Mouse (Mus musculus) splenic B cell, adult 2 months (primary cell): ENCODE results near the gene Tmem161b.
"Not testable (repeated sequence)": the region's sequence is repeated elsewhere in the genome, so short reads cannot be mapped to it uniquely, and the experiment has no call there.

Experiments
- DNase-seq: peaks from one replicate; pipeline ENCODE4 v3.0.0-alpha.2; 2011; ENCODE audit warnings: low read depth, low spot score
- H3K27me3 ChIP-seq: 2 replicates; pipeline ENCODE4 v1.6.1; 2012; ENCODE audit warnings: mild to moderate bottlenecking, low read length, moderate library complexity, mixed read lengths; ENCODE audit not compliant: control insufficient read depth, poor library complexity, insufficient read depth, severe bottlenecking
- H3K36me3 ChIP-seq: 2 replicates; pipeline ENCODE4 v1.6.1; 2012; ENCODE audit warnings: mild to moderate bottlenecking, low read length, moderate library complexity, mixed read lengths; ENCODE audit not compliant: control insufficient read depth, poor library complexity, insufficient read depth, severe bottlenecking

The Tmem161b gene

DNA sequence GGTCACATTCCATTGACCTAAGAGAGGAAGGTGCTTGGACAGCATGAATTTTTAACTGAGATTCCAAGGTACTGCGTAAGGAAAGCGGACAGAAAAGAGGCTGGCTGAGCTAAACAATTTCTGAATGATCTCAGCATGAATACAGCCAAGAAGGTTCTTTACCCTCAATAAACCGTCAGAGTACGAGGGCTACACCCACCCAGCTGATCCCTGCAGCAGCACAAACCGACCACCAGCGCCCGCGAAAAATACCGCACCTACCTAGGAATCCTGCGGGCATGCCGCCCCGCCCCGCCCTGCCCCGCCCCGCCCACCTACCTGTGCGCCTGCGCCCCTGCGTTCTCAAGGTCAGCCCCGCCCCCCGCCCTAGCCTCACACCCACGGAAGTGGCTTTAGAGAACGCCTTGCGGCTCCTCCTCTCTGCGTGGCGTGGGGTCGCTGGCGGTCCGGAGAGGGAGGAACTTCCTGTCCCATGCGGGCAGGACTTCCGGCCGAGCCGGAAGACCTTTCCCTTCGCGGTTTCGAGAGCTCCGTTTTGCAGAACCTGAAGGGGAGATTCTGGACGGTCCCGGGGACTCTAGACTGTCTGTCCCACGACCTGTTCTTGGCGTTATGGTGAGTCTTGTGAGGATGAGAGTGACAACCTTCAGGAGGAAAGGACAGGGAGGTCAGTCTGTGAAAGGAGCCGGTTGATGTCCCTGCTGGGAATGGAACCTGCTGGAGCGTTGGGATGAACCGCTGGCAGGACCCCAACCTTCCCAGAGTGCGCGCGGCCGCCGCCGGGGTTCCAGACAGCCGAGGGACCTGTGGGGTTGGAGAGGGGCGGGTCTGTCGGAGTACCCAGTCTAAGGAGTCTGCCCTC lies at the start of gene Tmem161b:
Tmem161b (plus strand) TSS at position 477 of the 862 bp plus-strand sequence.
- DNase-seq: peak; percentile 93
- H3K36me3 ChIP-seq: no peaks in the 10 kb centered on the region
- H3K27me3 ChIP-seq: no peaks in the 10 kb centered on the region

DNA sequence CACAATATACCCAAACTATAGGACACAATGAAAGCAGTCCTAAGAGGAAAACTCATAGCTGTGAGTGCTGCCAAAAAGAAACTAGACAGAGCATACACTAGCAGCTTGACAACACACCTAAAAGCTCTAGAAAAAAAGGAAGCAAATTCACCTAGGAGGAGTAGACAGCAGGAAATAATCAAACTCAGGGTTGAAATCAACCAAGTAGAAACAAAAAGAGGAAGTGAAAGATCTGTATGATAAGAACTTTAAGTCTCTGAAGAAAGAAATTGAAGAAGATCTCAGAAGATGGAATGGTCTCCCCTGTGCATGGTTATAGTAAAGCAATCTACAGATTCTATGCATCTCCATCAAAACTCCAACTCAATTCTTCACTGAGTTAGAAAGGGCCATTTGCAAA lies 36.3 kb upstream of the Tmem161b start:
- DNase-seq: peak; percentile 49
- not testable (repeated sequence) for H3K27me3 ChIP-seq, H3K36me3 ChIP-seq

DNA sequence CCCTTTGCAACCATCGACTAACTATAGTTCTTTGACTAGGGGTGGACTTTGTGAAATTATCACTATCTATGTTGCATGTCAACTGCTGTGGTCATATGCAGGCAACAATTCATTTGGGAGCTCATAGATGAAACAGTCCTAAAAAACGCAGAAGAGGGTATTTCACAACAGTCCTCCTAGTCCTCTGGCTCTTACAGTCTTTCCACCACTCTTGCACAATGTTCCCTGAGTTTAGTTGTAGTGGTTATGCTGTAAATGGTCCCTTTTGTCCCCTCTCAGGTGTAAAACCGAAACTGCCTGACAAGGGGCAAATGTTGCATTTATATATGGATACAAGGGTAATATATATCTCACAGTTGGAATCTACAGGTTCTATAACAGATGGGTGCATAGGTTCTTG lies 29.4 kb upstream of the Tmem161b start:
- DNase-seq: no peak
- no peaks in the 10 kb centered on the region for H3K27me3 ChIP-seq

DNA sequence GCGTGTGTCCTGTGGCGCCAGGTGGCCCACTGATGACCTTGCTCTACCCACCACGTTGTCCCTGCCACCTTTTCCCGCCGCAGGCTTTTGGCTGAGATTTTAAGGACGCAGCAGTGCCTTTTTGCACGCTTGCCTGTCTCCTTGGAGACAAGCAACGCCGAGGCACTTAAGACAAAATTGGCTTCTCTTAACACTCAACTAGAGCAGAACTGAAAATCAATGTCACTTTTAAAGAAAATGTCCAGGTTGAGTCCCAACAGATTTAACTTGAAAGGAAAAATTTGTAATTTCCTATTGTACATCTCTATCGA lies 541 bp downstream of the Tmem161b start:
- H3K36me3 ChIP-seq: no peaks in the 10 kb centered on the region
- no peaks in the 10 kb centered on the region for H3K27me3 ChIP-seq
- DNase-seq: no peak

More for the DNA sequence above, 29.4 kb upstream of the Tmem161b start:
- H3K36me3 ChIP-seq: no peaks in the 10 kb centered on the region

DNA sequence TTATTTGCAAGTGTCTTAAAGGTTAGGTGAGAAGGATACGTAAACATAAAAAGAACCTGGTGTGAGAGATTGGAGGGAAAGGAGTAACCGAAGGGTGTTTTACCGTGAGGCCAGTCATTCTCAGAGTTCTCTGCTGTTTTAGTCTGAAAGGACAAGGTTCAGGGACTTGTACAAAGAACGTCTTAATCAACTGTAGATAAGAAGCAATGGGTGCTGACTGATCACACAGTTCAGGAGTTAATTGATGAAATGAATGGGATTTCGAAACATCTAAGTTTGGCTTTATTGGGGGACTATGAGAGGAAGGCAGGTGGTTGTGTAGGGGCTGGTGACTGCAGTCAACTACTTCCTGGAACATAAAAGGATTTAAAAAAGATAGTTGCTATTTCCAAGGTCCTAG lies 922 bp downstream of the Tmem161b start:
- Histone ChIP-seq H3K36me3 (no peaks in the 10 kb centered on the region), H3K27me3 (no peaks in the 10 kb centered on the region)
- DNase-seq: no peak

DNA sequence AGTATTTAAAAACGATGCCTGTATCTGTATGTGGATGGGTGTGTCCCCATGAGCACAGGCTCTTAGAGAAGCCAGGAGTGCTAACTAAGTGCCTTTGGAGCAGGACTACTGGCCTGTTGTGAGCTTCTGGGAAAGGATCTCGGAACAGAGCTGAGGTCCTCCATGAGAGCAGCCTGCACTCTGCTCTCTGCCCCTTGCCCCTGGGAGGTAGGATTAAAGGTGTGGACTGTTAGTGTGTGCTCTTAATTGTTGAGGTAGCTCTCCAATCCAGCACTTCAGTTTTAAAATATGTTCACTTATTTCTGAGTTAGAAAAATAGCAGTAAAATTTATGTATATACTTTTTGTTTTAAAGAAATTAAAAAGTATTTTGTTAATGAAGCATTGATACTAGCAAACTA lies 11.9 kb downstream of the Tmem161b start:
- Histone ChIP-seq H3K36me3 (no peaks in the 10 kb centered on the region), H3K27me3 (no peaks in the 10 kb centered on the region)
- no peak for DNase-seq

DNA sequence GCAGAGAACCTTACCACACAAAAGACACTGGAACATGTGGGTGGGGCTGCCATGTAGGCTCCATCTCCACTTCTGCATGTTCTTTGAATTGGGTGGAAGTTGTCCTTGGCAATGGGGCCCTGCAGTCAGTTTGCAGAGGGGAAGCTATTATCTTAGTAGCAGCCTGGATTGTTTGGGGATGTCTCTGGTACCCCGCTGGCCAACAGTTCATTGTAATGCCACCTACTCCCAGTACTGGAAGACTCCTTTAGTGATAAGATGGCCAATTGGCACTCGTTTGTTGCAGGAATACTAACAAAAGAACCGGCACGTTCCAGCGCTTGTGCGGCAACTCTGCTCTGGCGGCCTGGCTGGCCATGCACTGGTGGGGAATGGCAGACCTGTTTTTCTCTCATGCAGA lies 14.7 kb downstream of the Tmem161b start:
- no peaks in the 10 kb centered on the region for H3K36me3 ChIP-seq
- H3K27me3 ChIP-seq: no peaks in the 10 kb centered on the region
- no peak for DNase-seq

DNA sequence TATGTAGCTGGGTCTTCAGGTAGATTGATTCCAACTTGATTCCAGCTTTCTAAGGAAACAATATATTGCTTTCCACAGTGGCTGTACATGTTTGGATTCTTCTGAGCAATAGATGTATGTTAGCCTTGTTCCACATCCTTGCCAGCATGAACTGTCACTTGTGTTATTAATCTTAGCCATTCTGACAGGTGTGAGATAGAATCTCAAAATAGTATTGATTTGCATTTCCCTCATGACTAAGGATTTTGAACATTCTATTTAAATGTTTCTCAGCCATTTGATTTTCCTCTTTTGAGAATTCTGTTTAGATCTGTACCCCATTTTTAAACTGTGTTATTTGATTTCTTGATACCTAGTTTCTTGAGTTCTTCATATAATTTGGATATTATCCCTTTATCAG lies 16.1 kb downstream of the Tmem161b start:
- Histone ChIP-seq H3K36me3 (no peaks in the 10 kb centered on the region), H3K27me3 (no peaks in the 10 kb centered on the region)
- no peak for DNase-seq

DNA sequence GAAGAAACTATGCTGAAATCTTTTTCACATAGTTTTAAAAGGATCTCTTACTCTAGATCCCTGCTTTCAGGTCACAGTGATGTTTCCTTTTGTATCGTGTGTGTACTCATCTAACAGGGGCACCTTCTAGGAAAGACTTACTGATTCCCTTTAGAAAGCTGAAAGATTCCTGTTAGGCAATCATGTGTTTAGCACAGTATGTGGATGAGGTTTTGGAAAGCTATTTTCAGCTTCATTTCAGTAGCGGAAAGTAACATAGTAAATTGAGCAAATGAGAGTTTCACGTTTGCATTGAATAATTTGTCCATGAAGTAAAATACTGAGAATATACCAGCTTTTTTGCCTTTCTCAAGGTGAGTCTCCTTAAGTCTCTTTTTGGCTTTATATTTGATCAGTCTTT lies 26.0 kb downstream of the Tmem161b start:
- Histone ChIP-seq H3K27me3 (no peaks in the 10 kb centered on the region), H3K36me3 (no peaks in the 10 kb centered on the region)
- no peak for DNase-seq

DNA sequence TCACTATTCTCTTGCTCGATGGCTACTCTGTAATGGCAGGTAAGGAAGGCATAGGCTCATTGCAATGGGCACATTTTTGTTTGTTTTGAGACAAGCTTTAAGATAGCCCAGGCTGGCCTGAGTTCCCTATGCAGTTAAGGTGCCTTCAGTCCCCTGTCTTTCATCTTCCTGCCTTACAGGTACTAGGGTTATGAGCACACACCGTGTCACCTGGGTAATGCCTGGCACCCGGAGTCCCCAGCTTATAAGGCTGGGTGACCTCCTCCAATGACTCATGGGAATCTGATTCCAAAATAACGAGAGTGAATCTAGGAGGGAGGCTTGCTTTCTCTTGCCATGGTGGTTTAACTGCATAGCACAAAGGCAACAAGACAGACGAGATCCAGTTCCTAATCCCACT lies 29.2 kb downstream of the Tmem161b start:
- no peaks in the 10 kb centered on the region for H3K27me3 ChIP-seq
- H3K36me3 ChIP-seq: no peaks in the 10 kb centered on the region
- no peak for DNase-seq

DNA sequence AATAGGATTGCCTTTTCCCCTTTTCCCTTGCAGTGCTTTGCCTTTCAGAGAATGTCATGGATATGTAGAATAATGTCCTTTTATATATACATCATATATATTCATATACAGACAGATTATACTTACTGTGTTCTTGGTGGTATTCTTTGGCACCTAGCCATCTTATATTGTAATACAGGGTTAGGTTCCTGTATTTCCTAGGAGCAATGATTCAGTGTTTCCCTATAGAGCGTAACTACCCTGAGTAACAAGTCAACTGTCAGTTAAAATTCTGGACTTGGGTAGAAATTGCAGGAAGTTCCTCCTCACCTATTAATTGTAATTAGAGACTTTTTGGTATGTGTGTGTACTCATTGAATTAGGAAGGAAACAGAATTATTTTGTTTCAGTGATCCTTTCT lies 33.0 kb downstream of the Tmem161b start:
- Histone ChIP-seq H3K27me3 (no peaks in the 10 kb centered on the region), H3K36me3 (no peaks in the 10 kb centered on the region)
- no peak for DNase-seq

DNA sequence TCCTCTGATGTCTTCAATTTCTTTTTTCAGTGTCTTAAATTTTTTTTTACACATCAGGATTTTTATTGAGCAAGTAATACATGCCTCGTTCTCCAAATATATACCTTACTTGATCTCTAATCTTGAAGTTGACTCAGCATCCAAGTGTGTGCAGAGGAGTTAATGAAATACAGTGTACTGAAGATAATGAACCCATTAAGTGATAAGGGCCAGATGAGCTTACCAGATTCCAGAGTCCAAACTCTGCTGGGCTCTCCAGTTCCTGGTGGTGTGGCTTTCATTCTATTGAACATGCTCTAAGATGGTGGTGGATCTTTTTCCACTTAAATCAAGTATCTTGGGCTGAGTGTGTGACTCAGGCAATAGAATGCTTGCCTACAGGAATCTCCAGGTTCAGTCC lies 42.3 kb downstream of the Tmem161b start:
- DNase-seq, H3K27me3 ChIP-seq, H3K36me3 ChIP-seq: not testable (repeated sequence)

DNA sequence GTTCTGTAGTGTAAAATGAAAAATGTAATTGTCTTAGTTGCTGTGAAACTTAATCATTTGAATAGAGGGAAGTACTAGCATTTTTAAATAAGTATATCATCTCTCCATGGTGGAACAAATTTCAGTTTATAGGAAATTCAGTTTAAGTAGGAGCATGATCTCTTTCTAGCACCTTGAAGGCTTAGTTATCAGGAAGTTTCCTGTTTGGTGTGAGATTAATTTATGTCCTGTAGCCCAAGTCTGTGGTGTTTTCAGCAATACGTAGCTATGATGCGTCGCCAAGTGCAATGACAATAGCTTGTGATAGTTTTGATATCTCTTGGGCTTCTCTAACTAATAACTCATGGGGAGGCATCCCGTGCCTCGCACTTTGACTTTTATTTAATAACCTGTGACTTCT lies 54.1 kb downstream of the Tmem161b start:
- no peak for DNase-seq
- Histone ChIP-seq H3K27me3 (no peaks in the 10 kb centered on the region), H3K36me3 (no peaks in the 10 kb centered on the region)

DNA sequence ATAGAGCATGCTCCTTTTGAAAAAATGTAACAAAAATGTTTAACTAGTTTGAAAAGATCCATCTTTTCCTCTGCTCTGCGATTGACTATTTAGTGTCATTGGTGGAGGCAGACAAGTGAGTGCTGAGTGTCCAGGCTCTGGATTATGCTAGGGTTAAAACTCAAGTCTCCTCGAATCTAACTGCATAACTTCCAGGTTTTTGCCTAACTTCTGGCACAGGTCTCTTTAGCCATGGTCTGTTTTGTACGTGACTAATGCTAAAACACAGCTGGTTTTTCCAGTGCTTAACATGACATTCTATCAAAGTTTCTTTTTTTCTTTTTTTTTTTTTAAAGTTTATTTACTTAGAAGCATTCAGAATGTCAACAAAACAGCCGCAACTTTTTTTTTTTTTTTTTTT lies 58.3 kb downstream of the Tmem161b start:
- H3K36me3 ChIP-seq: no peaks in the 10 kb centered on the region
- DNase-seq: no peak

DNA sequence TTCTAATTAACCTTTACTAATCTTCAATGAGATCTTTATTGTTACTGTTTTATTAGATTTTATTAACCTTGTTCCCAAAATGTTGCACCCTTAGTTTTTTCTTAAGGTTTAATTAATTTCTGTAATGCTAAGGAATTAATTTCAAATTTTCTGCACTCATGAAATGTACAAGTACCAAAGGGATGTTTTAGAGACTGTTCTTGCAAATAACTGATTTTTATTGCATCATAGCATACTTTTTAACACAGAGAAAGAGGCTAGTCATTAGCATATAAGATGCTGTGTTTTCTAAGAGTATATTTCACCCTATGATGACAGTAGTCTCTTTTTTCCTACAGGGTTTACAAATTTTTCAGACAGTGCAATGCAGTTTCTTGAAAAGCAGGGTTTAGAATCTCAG lies 60.9 kb downstream of the Tmem161b start:
- no peaks in the 10 kb centered on the region for H3K27me3 ChIP-seq
- no peak for DNase-seq
- peaks cover 5% of the 10 kb centered on the region; the same call in 1 of the 2 replicates for H3K36me3 ChIP-seq

More for the DNA sequence above, 58.3 kb downstream of the Tmem161b start:
- H3K27me3 ChIP-seq: no peaks in the 10 kb centered on the region
